Mouse (Mus musculus): ENCODE results near the gene Wfdc6b.

- TF ChIP-seq POLR2AphosphoS2 (IDR thresholded peaks at IDR 0.05; ENCODE audit: insufficient read length, low read depth) (no peak), MYOD1 (IDR thresholded peaks at IDR 0.05; ENCODE audit: control insufficient read depth in 1 of 3, insufficient read length in 2 of 3, low read depth in 2 of 3) (no peak), TCF12 (IDR thresholded peaks at IDR 0.05; ENCODE audit: insufficient read depth, poor library complexity, severe bottlenecking) (no peak), POLR2A (IDR thresholded peaks at IDR 0.05; ENCODE audit: insufficient read length, low read depth) (no peak), MYOG (IDR thresholded peaks at IDR 0.05; ENCODE audit: control insufficient read depth in 1 of 3, insufficient read depth in 1 of 3, insufficient read length in 2 of 3, low read depth in 2 of 3) (no peak), MAX (IDR thresholded peaks at IDR 0.05; ENCODE audit: low read depth) (no peak), USF1 (IDR thresholded peaks at IDR 0.05; ENCODE audit: low read depth) (no peak), REST (IDR thresholded peaks at IDR 0.05; ENCODE audit: insufficient read depth, insufficient read length) (no peak), SRF (IDR thresholded peaks at IDR 0.05; ENCODE audit: control insufficient read depth, insufficient read length, low read depth) (no peak), E2F4 (IDR thresholded peaks at IDR 0.05; ENCODE audit: insufficient read depth) (no peak), TCF3 (IDR thresholded peaks at IDR 0.05; ENCODE audit: insufficient read length, low read depth) (no peak)
These were observed 45.9 kb upstream of the Wfdc6b start for GRCm38 (mm10) chr2:164567460-164567859.
